Mouse (Mus musculus) kidney, adult 18-20 months (tissue): ENCODE measurements at regions not wholly inside any gene's neighbourhood (a gene's known extent, or its start where the extent isn't known, plus 50 kb on each side); places are given as distances from the start of the nearest gene placed in this dataset.

Source experiments
- DNase-seq: peaks from one replicate; pipeline ENCODE4 v3.0.0; 2021

DNA sequence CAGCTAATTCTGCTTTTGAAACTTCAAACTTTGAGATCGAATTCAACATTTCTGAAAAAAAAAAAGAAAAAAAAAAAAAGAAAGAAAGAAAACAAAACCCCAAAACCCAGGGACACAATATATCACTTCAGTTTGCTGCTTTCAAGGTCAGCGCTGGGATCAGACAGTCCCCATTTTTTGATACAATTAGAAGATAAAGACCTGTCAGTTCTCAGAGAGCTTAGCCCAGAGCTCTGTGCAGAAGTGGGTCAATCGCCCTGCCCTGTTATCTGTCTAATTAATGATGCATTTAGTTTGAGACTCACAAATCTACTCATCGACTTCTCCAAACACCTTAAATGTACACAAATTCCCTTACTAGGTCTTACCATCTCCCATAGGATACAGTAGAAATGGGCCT is 249.2 kb downstream of the Ptprc start:
- no peak for DNase-seq

DNA sequence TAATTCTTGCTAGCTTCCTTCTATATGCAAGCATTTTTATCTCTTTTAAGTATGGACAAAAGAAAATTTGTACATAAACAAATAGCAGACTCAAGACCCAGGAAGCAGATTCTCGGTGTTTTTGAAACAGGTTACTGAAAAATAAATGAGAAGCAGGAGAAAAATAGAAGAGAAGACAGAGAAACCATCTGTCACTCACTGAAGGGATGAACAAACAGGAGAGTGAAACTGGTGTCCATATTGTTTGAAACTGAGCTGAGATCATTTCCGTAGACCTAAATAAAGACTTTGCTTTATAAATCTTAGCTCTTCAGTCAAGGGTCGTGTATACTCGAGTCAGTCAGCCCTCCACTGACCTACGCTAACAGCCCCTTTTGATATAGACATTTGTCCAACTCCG is 251.4 kb downstream of the Ptprc start:
- DNase-seq = no peak

DNA sequence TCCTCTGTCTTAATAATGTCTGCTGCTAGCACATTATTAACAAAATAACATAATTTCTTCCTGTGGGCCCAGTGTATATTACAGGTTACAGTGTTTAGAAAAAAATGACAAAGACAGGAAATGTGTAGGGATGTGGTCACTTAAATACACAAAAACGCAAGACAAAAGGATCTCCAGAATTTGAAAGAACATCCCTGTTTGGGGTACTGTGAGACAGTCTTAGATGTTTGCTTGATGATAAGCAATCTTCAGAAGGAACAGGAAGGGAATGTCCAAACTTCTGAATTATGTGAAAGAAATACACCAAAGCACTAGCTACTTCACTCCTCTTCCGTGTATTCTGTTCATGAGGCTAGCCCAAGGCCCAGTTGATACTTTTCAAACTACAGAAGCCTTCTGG is 251.8 kb downstream of the Ptprc start:
- DNase-seq = no peak

DNA sequence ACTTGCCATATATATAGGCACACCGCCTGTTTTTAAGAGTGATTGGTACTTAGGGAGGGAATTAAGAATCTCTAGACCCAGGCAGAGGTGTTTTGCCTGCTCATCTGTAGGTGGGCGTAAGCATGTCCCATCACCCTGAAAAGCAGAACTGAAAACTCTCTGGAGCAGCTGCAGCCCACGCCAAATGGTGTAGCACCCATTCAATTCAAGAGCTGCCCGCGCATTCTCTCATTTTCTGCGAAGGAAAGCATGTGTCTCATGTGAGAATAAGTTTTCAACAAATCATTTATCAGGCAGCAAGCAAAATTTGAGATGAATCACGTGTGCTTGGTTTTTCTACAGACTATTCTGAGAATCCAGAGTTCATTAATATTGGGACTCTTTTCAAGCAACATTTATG is 252.7 kb downstream of the Ptprc start:
- DNase-seq = no peak

DNA sequence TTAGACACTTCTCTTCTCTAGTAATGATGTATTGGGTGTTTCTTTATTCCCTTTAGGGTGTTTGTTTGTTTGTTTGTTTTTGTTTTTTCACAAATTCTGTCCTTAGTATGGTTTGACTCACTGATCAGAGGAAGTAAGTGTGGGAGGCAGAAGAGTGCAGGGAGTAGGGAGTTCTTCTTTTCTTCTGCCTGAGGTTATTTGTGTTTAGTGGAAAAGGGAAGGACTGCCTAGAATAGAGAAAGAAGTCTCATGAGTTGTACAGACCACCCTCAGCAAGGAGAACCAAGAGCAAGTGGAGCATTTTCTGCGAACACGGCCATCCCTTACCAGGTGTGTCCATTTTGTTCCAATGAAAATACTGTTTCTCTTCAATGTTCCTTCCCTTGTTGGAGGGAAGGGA is 253.9 kb downstream of the Ptprc start:
- no peak for DNase-seq

DNA sequence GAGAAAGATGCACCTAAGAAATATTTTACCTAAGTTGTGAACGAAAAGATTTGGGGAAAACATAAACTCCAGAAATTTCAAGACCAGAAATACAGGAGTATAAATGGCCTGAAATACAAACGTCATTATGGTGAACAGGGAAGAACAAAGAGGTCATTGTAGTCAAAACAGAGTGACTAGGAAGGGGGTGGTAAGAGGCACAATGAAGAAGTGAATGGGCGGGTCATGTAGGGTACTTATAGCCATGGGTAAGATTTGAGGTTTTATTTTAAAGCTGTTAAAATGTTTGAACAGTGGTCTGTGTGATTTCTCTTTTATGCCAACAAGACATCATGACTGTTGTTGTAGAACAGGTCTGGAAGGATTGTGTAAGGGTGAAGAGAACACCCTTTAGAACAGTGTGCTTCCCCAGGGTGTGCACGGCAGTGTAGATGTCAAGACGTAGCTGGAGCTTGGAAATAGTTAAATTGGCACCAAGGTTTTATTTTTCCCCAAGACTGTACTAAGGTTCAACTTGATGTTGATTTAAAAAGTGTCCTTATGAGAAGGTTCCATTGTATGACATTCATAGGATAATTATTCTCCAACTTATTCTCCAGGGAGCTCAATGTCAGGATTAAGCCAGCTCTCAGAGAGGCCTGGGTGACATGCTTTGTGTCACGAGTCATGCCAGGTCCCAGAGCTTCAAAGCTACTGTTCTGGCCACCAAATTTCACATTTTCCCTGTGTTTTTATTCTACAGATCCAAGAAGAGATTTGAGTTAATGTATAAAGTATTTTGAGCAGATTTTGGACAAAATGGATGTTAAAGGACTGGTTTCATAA is 255.6 kb downstream of the Ptprc start:
- no peak for DNase-seq

DNA sequence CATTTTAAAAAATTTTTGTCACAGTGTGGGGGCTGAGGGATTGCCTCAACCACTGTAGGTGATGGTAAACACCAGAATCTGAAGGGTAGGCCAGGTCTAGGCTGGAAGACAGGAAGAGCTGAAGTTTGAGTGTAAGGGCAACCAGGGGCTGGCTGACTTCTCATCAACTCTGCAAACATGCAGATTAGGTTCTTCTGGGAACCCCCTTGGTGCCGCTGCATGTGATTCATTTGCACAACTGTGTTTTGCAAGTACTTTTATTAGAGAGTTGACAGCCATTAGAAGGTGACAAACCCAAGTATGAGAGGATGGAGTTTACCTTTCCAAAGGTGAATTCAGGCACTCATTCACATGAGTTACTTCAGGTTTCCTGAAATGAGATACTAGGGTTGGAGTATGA is 258.1 kb downstream of the Ptprc start:
- no peak for DNase-seq

DNA sequence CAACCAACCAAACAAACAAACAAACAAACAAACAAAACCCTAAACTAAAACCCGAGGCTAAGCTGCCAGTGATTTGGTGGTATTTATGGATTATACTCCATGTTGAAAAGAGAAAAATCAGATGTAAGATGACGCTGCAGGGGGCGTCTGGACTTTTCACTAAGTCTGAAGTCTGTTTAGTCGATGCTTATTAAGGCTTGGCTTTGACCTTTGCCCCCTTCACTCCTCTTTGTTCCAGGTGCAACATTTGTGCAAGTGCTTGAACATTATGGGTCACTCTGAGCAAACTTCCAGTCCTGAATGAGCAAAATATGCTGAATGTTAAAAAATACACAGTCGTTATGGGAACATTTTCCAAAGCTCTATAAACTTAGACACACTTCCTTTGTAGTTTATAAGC is 268.6 kb downstream of the Ptprc start:
- DNase-seq = no peak

DNA sequence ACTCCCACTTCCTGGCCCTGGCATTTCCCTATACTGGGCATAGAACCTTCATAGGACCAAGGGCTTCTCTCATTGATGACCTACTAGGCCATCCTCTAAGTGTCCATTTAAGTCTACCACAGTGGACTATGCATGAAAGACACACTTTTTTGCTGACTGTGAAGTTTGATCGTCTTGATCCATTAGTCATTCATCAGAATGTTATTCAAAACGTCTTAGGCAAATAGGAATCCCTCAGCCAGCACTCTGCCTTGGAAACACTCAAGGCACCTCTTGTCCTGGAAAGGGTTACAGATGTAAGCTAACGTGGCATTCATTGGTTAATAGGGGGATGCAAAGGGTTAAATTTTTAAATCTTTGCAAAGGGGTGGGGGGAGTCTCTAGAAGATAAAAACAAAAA is 269.0 kb downstream of the Ptprc start:
- DNase-seq = no peak

DNA sequence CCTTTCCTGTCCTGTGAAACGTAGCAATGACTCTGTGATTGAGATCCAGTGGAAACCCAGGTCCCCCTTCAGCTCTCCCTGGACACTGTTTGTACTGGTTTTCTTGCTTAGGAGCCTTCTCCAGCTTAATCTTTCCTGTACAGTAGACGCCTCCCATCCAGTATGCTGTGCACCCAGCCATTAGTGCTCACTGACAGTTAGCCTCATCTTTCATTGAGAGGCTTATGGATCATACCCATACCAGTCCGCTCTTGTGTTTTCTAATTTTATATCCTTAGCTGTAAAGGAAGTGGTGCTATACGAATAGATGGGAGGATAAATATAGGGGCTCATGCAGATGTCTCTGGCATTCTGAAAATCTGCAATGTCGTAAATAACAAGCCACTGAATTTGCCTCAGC is 269.9 kb downstream of the Ptprc start:
- DNase-seq = no peak

DNA sequence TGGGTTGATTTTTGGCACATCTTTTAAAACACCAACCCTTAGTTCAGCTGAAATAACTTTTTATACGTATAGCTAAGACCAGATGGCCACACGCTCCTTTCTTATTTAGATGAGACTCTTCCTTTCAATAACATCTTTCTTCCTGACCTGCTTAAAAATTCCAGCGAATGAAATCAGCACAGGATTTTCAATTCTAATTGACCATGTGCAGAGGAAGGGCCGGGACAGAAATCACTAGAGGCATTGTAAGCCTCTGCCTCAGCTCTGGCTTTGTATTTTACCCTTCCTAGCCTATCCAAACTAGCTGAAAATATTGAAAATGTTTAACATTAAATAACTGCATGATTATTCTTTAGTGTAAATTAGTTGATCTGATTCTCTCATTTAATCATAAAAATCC is 272.2 kb downstream of the Ptprc start:
- DNase-seq = no peak

DNA sequence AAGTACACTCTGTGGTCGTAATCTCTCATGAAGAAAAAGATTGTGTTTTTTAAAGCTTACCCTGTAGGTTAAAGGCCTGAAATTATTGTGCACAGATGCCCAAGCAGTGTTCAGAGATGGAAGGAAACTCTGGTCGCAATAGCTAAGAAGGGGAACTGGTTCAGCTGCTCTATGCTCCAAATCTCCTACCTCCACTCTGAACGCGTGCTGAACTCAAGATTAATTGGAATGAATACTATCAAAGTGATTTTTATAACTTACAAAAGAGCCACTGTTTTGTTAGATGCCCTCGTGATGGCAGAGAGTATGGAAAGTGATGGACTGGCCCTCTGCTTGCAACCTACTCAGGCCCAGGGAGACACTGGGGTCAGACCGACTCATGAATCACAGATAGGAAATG is 272.6 kb downstream of the Ptprc start:
- DNase-seq = no peak

DNA sequence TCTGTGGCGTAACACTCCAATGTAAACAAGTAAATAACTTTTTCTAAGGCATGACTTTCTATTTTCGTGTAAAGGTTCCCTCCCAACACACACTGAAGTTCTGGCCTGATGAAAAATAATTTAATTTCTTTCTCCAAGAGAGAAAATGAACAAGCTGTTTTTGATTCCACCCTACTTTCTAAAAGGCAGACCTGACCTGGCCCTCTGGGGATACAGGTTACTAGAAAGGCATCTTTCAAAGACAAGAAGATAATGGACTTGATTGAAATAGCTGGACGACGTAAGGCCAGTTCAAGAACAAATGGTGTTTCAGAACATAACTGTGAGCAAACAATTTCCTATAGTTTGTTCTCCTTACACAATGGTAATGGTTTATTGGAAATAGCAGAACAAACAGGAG is 273.5 kb downstream of the Ptprc start:
- DNase-seq = no peak

DNA sequence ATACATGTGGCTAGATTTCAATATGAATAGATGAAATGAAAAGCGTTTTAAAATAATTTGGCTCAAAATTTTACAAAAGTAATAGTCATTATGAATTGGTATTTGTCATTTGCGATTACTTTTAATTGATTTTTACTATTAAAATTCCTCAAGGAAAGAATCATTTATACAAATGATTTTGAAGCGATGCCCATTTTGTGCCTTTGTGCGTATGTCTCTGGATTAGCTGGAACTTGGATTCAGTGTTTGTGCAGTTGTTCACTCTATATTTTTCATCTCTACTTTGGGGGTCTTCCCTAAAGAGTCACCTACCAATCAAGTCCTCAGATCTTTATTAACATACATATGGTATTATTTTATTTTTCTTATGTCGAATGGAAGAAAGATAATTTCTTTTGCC is 274.3 kb downstream of the Ptprc start:
- DNase-seq = no peak

DNA sequence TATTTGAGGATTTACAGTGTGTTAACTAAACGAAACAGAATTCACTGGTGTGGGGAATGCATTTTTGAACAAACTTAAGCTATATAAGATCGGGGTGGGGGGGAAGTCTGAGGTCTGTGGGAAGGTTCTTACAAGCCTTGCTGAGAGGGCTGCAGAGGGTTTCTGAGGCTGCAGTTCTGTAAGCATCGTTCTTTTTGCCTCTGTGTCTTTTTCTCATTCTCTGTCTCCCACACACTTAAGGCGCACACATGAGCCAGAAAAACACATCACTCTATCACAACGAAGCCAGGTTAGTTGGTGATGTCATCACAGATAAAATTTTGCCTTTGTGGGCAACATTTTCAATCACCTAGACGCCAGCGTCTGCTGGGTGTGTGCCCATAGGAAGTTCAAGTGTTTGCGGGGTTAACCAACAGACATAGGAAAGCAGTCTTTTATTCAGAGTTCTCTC is 274.9 kb downstream of the Ptprc start:
- no peak for DNase-seq

DNA sequence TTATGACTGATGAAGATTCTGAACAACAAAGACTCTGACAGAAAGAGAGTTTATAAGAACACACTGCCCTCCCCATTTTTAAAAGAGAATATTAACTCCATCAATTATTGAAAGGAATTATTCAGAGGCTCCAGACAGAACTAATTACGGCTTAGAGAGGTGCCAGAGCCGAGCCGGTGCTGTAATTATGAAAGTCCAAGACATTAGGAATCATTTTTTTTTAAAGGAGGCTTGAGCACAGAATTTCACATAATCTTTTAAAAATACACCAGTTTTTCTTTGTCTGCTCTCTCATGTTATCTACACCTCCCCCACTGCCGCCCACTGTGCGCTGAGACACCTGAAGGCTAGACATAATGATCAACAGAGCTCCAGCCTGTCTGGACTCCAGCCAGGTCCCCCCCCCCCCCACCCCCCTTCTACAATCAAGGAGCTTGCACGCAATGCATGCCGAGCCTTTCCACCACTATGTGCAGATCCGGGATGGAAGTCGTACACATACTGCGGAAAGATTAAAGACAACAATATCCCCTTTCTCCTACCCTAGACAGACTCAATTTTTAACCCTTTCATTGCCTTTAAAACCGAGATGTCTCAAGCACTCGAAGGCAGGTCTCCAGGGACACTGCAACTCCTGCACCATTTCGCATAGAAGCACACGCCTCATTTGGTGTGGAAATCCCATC is 275.4 kb downstream of the Ptprc start:
- DNase-seq = peak; percentile 47

DNA sequence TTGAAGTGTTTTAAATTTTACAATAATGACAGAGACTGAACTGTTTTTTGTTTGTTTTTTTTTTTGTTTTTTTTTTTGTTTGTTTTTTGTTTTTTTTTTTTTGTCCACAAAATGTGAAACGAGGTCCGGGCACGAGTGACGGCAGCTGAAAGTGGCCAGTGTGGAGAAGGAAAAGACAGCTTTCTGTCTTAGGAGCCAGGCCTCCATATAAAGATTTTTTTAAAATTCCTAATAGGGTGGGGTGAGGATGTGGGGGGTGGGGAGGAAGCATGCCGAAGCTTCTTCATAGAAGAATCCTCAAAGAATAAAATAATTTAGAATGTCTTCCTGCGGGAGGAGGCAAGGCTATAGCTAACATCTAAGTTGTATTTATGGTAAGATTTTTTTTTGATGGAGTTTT is 276.2 kb downstream of the Ptprc start:
- DNase-seq = no peak

DNA sequence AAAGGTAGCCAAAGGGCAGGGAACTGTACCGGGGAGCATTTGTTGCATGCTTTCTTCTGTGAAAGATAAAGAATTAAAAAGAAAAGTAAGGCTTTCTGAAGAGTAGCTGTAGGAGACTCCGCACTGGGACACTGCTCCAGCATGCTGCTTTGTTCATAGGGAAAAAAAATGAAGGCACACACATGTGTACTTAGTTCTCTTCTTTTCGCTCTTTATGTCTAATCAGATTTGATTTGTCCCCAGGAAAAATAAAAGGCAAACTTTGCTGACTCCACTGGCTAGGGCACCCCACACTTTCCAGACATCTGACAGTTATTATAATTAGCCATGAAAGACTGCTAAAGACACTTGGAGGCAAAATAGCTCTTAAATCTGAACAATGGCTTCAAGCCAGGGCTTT is 276.6 kb downstream of the Ptprc start:
- no peak for DNase-seq

DNA sequence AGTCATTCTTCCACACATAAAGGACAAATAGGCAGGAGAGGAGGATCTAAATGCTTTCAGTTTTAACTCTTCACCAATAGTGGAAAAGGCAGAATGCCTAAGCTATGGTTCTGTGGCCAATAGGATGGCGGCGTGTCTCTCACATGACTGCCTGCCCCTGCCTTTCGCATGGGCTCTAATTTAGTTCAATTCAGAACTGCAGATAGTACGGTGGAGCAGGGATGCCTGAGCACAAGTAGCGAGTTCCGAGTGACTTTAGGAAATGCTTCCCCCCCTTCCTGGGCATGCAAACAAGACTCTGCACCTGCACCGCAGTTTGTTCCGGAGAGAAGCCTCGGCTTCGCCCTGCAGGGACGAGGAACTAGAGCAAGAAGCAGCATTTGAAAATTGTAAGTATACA is 277.1 kb downstream of the Ptprc start:
- DNase-seq = peak; percentile 81

DNA sequence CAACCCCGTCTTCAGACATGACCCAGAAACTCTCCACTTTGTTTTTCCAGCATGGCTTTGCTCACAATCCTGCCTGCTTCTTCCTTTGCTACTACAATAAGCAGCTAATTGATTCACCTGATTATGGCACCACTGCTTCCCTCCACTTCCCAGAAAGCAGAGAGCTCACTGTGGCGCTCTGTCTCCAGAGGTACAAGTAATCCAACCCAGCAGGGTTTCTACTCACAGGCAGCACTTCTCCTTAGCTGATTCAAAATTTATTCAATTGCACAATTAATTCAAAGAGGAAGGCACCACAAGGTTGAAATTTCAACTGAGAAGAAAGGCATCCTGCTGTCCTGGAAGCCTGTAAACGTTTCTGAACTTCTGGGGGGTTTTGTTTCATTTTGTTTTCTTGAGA is 293.9 kb downstream of the Ptprc start:
- no peak for DNase-seq

DNA sequence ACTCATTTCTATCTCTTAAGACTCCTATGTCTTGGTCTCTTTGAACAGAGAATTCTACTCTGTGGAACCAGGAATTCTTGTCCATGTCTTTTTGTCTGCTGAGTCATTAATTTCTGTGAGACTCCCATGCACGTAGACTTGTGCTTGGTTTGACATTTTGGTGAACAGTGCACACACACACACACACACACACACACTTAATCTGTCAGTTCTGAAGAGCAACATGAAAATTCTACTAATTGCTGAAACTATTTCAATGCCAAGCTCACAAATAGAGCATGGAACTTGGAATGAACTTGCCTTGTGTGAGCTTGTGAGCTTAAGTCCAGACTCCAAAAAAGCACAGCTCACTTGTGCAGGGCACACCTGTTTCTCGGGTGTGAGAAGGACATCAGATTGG is 301.1 kb downstream of the Ptprc start:
- no peak for DNase-seq

DNA sequence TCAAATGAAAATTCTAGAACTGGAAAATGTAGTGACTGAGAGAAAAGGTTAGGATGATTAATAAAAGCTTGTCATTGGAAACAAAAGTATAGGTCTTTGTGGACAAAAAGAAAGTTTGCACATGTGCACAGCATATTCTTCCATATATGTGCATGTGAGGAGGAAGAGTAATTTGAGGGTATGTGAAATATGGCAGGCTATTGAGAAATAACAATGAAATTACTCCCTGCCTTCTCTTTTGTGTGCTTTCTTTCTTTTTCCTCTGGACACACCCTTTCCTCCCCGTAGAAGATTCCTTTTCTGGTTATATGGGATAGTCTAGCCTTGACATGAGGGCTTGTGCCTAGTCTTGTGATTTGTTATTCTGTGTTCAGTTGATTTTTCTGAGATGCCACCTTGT is 301.9 kb downstream of the Ptprc start:
- DNase-seq = no peak

DNA sequence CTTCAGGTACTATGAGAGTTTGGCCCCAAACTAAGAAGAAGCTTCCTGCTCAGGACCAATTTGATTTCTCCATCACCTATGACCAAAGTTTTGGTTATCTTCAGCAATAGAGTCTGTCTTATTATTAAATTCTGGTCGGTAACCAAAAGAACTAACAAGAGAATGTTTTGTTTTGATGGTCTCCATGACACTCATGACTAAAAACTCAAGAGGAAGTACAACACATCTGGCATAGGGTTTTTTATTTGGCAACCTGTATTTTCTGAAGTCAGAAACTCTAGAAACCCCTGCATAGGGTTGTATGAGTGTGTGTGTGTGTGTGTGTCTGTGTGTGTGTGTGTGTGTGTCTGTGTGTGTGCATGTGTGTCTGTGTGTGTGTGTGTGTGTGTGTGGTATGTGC is 310.5 kb downstream of the Ptprc start:
- DNase-seq = no peak

DNA sequence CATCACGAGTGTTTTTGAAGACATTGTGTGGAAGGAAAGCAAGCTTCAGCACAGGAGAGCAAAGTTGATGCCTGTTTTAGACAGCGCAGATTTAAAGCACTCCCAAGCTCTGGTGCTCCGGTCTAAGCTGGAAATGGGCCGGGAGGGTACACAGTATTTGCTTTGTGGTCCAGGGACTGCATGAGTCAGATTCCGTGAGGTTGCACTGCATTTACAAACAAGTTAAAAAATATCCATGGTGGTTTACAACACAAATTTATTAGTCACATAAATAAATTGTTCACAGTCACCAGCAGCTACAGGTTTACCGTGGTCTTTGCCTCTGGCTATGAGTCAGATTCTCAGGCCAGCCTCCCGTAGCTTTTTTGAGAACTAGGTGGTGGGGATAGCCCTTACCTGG is 312.0 kb downstream of the Ptprc start:
- DNase-seq = no peak

DNA sequence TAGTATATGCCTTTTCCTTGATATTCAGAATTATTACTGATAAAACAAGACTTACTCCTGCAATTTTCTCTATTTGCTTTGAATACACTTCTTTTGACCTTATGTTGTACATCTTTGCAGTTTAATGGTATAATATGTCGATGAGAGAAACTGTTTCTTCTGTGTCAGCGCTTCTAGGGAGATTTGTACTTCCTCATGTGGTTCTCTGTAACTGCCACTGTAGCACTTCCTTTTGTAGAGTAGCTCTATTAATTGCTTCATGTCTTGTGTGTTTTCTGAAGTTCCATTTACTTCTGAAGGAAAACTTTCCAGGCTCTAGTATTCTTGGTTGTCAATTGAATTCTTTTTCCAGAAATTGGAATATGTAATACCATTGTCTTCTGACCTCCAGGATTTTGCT is 323.2 kb downstream of the Ptprc start:
- DNase-seq = no peak
